ENCODE assay signal across 18 mouse cellular contexts in the genomic region with DNA sequence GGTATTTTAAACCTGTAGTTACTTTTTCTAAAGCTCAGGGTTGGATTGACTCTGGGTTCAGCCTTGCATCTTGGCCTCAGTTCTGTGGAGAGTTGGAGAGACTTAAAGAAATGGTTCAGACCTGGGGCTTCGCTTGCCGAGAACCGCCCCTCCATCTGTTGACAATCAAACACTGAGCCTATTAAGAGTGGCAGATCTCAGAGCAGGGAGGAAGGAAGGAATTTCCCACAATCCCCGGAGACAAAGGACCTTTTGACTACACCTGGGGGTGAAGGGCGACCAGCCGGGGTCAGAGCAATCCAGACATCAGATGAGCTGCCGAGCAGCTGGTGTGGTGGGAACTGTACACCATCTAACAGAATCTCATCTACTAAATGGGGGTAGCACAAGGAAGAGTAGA.
DNase-seq lines count a peak whose midpoint lies in the region; ATAC-seq and TF ChIP-seq lines count a peak whose summit lies in the region.
"Had no signal": no experiment of that assay in that cellular context is flagged by ENCODE, and none has a peak within 500 bp of the region (broad histone marks: within the 10 kb centered on the region; RNA-seq: fewer than 3 reads in every experiment).

No protein-coding gene starts in this region.

- intact Hi-C loops in left cerebral cortex, adult 2 months (cut with DNase I), result no loop called here

- TF ChIP-seq CTCF in left cerebral cortex, adult 2 months (IDR thresholded peaks at IDR 0.05), result no peak

- no peak overlapping the region for H3K4me2 ChIP-seq in midbrain, embryonic 15.5 days
- H3K4me2 ChIP-seq in limb, embryonic 11.5 days (ENCODE audit: low read depth, severe bottlenecking), result no peak overlapping the region
- H3K4me2 ChIP-seq: heart, embryonic 13.5 days; midbrain, embryonic 13.5 days; neural tube, embryonic 15.5 days had no signal

- ATAC-seq in midbrain, embryonic 15.5 days (replicated peaks), result no peak
- ATAC-seq in limb, embryonic 11.5 days (ENCODE audit: insufficient number of reproducible peaks, low FRiP score, low TSS enrichment, low read depth), result peak; percentile 67
- no peak for ATAC-seq in granulocyte monocyte progenitor cell, adult 5-6 weeks (replicated peaks; ENCODE audit: poor library complexity, severe bottlenecking)
- ATAC-seq: midbrain, embryonic 13.5 days had no signal

- no peaks in the 10 kb centered on the region for H3K36me3 ChIP-seq in midbrain, embryonic 10.5 days
- no peaks in the 10 kb centered on the region for H3K36me3 ChIP-seq in midbrain, embryonic 15.5 days (replicated peaks)
- H3K36me3 ChIP-seq in embryonic facial prominence, embryonic 10.5 days (replicated peaks), result no peaks in the 10 kb centered on the region
- no peaks in the 10 kb centered on the region for H3K36me3 ChIP-seq in limb, embryonic 11.5 days (ENCODE audit: control insufficient read depth, insufficient read depth, low read length)
- H3K36me3 ChIP-seq: heart, embryonic 13.5 days; midbrain, embryonic 13.5 days; neural tube, embryonic 15.5 days had no signal

- no peak overlapping the region for H3K9ac ChIP-seq in midbrain, embryonic 15.5 days
- no peak overlapping the region for H3K9ac ChIP-seq in limb, embryonic 11.5 days (ENCODE audit: low read length)
- H3K9ac ChIP-seq: heart, embryonic 13.5 days; liver, embryonic 14.5 days; midbrain, embryonic 13.5 days; neural tube, embryonic 15.5 days had no signal

- peak overlapping the region; percentile 49; the same call in 1 of the 2 replicates for H3K27ac ChIP-seq in midbrain, embryonic 10.5 days (replicated peaks)
- no peak overlapping the region for H3K27ac ChIP-seq in midbrain, embryonic 15.5 days
- H3K27ac ChIP-seq in embryonic facial prominence, embryonic 10.5 days (replicated peaks), result peak overlapping the region; percentile 75
- H3K27ac ChIP-seq in limb, embryonic 11.5 days (replicated peaks; ENCODE audit: low read depth, low read length), result peak overlapping the region; percentile 80; the same call in 1 of the 2 replicates
- no peak overlapping the region for H3K27ac ChIP-seq in left cerebral cortex, adult 2 months
- H3K27ac ChIP-seq: heart, embryonic 13.5 days; liver, embryonic 14.5 days; midbrain, embryonic 13.5 days; neural tube, embryonic 15.5 days; stomach, postnatal 0 days had no signal

- H3K4me1 ChIP-seq in midbrain, embryonic 10.5 days, result peaks cover 13% of the 10 kb centered on the region; the same call in 1 of the 2 replicates
- no peaks in the 10 kb centered on the region for H3K4me1 ChIP-seq in midbrain, embryonic 15.5 days
- peaks cover 74% of the 10 kb centered on the region for H3K4me1 ChIP-seq in embryonic facial prominence, embryonic 10.5 days
- H3K4me1 ChIP-seq in limb, embryonic 11.5 days (ENCODE audit: control insufficient read depth, insufficient read depth, low read length), result peaks cover 35% of the 10 kb centered on the region
- H3K4me1 ChIP-seq: midbrain, embryonic 13.5 days; neural tube, embryonic 15.5 days had no signal

- 67% methylated on average over 7 of the region's 7 CpGs for WGBS in midbrain, embryonic 10.5 days
- 63% methylated on average over 7 of the region's 7 CpGs for WGBS in midbrain, embryonic 15.5 days
- 18% methylated on average over 7 of the region's 7 CpGs for WGBS in embryonic facial prominence, embryonic 10.5 days
- 32% methylated on average over 7 of the region's 7 CpGs for WGBS in limb, embryonic 11.5 days

- H3K4me3 ChIP-seq in midbrain, embryonic 10.5 days, result no peak overlapping the region
- no peak overlapping the region for H3K4me3 ChIP-seq in midbrain, embryonic 15.5 days
- no peak overlapping the region for H3K4me3 ChIP-seq in embryonic facial prominence, embryonic 10.5 days
- no peak overlapping the region for H3K4me3 ChIP-seq in limb, embryonic 11.5 days (ENCODE audit: low read depth, low read length)
- no peak overlapping the region for H3K4me3 ChIP-seq in left cerebral cortex, adult 2 months
- H3K4me3 ChIP-seq: erythroblast, embryonic 14.5 days; heart, embryonic 13.5 days; midbrain, embryonic 13.5 days; myocyte; neural tube, embryonic 15.5 days had no signal

- no peaks in the 10 kb centered on the region for H3K27me3 ChIP-seq in midbrain, embryonic 10.5 days (ENCODE audit: low read depth, poor library complexity, severe bottlenecking)
- H3K27me3 ChIP-seq in midbrain, embryonic 15.5 days (replicated peaks), result no peaks in the 10 kb centered on the region
- peaks cover 15% of the 10 kb centered on the region for H3K27me3 ChIP-seq in embryonic facial prominence, embryonic 10.5 days (replicated peaks; ENCODE audit: low read depth, poor library complexity, severe bottlenecking)
- no peaks in the 10 kb centered on the region for H3K27me3 ChIP-seq in limb, embryonic 11.5 days (ENCODE audit: control insufficient read depth, insufficient read depth, low read length)
- H3K27me3 ChIP-seq: midbrain, embryonic 13.5 days; neural tube, embryonic 15.5 days had no signal

- no peak for DNase-seq in midbrain, embryonic 10.5 days (ENCODE audit: low spot score)
- DNase-seq in embryonic facial prominence, embryonic 10.5 days (ENCODE audit: low spot score), result peak; percentile 85
- peak; percentile 75 for DNase-seq in limb, embryonic 11.5 days (ENCODE audit: low spot score)
- DNase-seq in cerebellum, adult 8-10 months, result no peak
- no peak for DNase-seq in left cerebral cortex, adult 2 months (ENCODE audit: extremely low spot score in 1 of 2, low spot score in 2 of 2)
- DNase-seq: cerebellum, adult 2 months; heart, adult 18-20 months; kidney, adult 11 months; right cerebral cortex, postnatal 14 days had no signal

- no peaks in the 10 kb centered on the region for H3K9me3 ChIP-seq in midbrain, embryonic 10.5 days (replicated peaks)
- no peaks in the 10 kb centered on the region for H3K9me3 ChIP-seq in midbrain, embryonic 15.5 days
- no peaks in the 10 kb centered on the region for H3K9me3 ChIP-seq in embryonic facial prominence, embryonic 10.5 days
- H3K9me3 ChIP-seq in limb, embryonic 11.5 days (ENCODE audit: control insufficient read depth, low read length), result no peaks in the 10 kb centered on the region
- H3K9me3 ChIP-seq: heart, embryonic 13.5 days; midbrain, embryonic 13.5 days; neural tube, embryonic 15.5 days had no signal

Comparison
In these comparisons a context has a peak if more than half of its experiments do, and no peak if none do; other contexts are left out.
1. H3K27ac ChIP-seq: peak in midbrain, embryonic 10.5 days (single experiment), embryonic facial prominence, embryonic 10.5 days (single experiment) and limb, embryonic 11.5 days (single experiment); none in midbrain, embryonic 15.5 days (single experiment) and left cerebral cortex, adult 2 months (single experiment).
2. DNase-seq: peak in embryonic facial prominence, embryonic 10.5 days (single experiment) and limb, embryonic 11.5 days (single experiment); none in midbrain, embryonic 10.5 days (single experiment), cerebellum, adult 8-10 months (single experiment) and left cerebral cortex, adult 2 months (0 of 2).